Mouse (Mus musculus): ENCODE data around the gene Vac14.
A peak's percentile ranks its signal among the peaks of the same experiment; 100 is the strongest.

Gene Vac14

GRCm38 (mm10) chr8:110618391-110619207 lies at the start of gene Vac14:
TSS of gene Vac14 (plus strand) at chr8:110618585.
- DNase-seq (ENCODE audit: low read depth, low spot score) = peak; percentile 95

GRCm38 (mm10) chr8:110592641-110593040 lies 25.7 kb upstream of the Vac14 start:
- no peak for DNase-seq (ENCODE audit: low read depth, low spot score)

- no peak for DNase-seq (ENCODE audit: low read depth, low spot score)
These were observed 24.2 kb upstream of the Vac14 start for GRCm38 (mm10) chr8:110594164-110594563.

DNA sequence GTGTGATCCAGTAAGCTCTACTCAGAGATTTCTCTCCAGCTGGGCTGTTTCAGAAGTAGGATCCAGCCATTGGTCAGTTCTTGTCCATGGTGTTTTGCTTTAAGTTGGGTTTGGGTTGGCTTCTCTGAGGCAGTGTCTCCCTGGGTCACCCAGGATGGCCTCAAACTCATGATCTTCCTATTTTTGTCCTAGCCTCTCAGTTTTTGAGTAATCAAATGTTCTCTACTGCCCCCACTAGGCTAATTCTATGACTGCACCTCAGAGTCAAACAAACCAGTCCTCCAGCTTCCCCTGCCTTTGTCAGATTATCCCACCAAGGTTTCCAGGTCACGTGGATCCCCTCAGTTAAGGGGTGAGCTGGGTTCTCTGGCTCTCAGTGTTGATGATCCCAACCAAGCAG lies 13.8 kb upstream of the Vac14 start:
- DNase-seq (ENCODE audit: low read depth, low spot score) = peak; percentile 49

- DNase-seq (ENCODE audit: low read depth, low spot score) = no peak
These were observed 12.9 kb upstream of the Vac14 start for GRCm38 (mm10) chr8:110605401-110606015.

DNA sequence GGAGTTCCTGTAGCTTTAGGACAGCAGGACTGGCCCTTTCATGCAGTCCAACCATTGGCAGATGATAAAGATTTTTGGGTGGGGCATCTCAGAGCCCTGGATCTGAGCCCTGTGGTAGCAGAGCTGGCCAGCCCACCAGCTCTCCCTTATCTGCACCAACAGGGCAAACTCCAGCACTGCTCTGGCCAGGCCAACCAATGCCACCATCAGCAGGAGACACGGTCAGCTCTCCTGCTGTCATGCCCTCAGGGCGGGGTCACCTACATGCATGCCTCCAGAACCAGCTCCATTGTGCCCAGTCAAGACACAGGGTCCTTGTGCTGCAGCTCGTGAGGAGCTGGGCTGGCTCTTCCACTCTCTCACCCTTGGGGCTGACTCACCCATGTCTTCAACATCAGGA lies 2.7 kb upstream of the Vac14 start:
- no peak for DNase-seq (ENCODE audit: low read depth, low spot score)

DNA sequence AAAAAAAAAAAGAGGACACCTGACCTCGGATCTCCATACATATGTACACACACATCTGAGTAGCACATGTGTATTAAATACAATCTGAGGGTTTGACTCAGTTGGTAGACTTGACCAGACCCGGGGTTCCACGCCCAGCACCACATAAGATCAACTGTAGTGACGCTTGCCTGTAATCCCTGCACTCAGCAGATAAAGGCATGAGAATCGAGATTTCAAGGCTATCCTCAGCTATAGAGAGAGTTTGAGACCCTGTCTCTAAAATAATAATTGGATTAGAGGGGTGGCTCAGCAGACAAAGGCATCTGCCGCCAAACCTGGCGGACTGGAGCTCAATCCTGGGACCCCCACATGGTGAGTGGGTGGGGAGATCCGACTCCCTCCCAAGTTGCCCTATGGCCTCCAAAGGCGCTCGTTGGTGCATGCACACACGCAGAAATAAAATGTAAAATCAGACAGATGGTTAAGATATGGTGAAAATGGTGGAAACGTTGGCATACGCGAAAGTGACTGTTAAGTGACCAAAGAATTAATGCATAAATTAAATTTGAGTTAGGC lies 505 bp upstream of the Vac14 start:
- peak; percentile 2 for DNase-seq (ENCODE audit: low read depth, low spot score)

DNA sequence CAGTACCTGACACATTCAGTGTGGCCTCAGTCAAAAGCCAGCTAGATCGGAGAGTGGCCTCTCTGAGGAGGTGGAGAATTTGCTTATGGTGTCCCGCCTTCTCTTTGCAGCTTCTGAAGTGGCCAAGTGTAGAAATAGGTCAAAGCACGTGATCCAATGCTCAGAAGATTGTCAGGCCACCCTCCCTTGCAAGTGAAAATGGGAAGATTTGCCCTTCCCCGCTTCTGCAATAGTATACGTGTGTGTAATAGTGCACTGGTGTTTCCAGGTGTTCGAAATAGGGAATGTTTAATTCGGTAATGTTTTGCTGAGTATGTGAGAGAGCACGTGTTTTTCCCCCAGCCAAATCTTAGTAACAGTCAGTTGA lies 806 bp downstream of the Vac14 start:
- DNase-seq (ENCODE audit: low read depth, low spot score) = no peak

DNA sequence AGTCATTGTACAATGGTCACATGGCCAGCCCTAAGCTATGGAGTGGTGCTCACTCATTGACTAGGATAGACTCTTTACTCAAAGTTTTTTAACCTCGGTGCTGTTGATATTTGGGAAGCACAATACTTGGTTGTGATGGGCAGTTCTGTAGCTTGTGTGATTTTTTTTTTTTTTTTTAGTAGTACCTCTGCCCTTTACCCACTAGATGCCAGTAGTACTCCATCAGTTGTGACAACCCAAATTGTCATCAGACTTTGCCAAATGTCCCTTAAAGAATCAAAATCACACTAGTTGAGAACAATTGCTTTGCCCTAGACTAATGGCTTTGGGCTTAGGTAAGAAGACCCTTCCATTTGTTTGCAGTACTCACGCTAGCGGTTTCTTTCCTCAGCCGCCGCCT lies 1.5 kb downstream of the Vac14 start:
- no peak for DNase-seq (ENCODE audit: low read depth, low spot score)

DNA sequence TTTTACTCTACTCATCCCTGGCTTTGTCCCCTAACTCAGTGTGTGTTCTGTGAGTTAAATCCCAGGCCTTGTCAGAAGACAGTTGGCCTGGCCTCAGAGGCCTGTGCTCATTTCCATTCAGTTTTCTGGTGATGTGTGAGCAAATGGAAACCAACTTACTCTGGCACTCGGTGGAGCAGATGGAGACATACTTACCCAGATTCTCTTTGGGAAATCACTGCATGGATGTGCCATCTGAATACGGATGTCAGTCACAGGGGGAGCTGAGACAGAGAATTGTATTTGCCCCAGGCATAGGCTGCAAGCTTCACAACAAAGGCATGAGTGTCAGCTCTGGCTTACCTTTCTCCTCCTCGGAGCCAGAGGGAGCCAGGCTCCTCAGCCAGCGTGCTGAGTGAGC lies 8.0 kb downstream of the Vac14 start:
- no peak for DNase-seq (ENCODE audit: low read depth, low spot score)

- peak; percentile 56 for DNase-seq (ENCODE audit: low read depth, low spot score)
These were observed 11.1 kb downstream of the Vac14 start for GRCm38 (mm10) chr8:110629245-110630063.

DNA sequence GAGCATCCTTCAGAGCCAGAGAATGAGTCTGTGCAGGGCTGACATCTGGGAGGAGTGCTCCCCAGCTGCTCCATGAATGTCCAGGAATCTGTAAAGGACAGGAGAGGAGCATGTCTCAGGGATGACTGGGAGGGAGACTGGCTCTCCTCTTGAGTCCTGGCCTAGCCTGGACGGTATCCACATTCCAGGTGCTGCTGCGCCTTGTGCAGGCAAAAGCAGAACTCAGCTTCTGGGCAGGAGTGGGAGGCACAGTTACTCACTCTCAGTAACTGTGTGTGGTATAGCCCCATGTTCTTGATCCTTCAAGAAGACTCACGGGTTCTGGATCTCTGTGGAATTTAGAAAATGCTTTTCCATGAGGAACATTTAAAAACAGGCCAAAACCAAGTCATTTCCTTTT lies 11.7 kb downstream of the Vac14 start:
- DNase-seq (ENCODE audit: low read depth, low spot score) = no peak

DNA sequence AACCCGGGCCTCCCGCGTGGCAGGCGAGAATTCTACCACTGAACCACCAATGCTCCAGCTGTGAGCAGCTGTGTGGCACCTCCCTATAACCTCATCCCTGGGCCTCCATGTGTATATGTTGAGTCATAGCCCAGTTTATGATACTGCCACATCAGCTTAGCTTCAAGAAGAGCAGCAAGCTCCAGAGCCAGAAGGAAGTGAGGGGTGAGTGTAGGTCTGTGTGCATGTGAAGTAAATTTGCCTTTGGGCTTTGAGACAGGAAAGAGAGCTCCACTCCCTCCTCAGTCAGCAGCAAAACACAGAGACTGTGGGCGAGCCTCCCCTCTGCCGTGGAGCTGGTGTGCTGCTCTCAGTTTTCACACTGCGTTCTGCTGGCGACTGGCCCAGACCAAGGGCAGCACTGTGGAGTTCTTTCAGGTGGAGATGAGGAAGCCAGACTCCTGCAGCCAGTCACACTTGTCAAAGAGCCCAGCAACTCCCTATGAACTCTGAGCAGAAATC lies 12.2 kb downstream of the Vac14 start:
- DNase-seq (ENCODE audit: low read depth, low spot score) = no peak

DNA sequence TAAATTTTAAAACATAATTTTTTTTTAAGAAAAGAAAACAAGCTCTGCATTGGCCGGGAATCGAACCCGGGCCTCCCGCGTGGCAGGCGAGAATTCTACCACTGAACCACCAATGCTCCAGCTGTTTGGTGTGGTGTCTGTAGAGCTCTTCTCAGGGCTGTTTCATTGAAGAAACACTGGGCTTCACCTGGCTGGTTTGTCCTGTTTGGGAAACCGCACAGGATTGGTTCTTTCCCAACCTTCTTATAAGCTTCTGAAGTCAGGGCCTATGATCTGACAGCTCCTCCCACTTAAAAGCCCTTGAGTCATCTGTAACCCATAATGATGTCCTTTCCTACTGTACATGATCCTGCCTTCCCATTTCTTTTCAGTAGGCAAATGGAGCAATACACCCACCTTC lies 12.8 kb downstream of the Vac14 start:
- DNase-seq (ENCODE audit: low read depth, low spot score) = no peak

DNA sequence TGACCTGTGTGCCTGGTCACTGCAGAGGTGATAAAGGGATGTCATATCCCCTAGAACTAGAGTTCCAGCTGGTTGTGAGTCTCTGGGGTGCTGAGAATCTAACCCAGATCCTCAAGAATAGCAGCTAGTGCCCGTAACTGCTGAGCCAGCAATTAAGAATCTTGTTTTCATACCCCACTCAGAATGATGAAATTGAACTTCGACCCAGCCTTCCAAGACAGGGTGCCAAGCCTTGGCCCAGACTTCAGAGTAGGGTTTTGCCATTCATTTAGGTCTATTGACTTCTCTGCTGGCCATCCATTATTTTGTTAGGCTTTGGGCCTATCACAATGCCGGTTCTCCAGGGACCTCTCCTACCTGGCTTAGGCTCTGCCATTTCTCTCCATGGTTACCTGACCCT lies 15.4 kb downstream of the Vac14 start:
- no peak for DNase-seq (ENCODE audit: low read depth, low spot score)

DNA sequence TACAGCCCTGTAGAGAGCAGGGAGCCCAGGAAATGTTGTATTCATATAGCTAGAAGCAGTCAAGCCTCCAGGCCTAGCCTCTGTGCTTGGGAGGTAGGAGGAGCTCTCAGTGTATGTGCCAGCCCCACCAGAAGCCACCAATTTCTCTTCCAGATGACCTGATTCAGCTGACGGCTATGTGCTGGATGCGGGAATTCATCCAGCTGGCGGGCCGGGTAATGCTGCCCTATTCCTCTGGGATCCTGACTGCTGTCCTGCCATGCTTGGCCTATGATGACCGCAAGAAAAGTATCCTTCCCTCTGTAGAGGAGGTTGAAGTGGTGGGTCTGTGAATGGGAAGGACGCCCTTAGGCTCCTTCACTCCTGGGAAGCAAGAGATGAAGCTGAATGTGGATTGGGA lies 17.8 kb downstream of the Vac14 start:
- DNase-seq (ENCODE audit: low read depth, low spot score) = no peak

DNA sequence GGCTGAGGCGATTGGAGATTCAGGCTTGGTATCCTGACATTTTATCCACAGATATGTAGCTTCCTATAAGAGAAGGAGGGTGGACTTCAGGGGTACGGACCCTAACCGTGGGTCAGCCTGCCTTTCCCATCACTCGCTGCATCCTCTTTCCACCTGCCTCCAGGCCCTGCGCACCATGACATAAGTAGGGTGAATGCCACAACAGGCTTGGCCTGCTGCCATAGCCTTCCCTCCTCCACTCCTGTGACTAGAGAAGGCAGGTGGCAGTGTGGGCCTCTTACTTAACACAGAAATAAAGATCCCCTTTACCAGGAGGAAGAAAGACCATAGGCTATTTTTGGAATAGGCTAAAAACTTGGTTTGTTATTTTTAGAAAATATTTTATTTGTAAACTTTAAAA lies 23.9 kb downstream of the Vac14 start:
- DNase-seq (ENCODE audit: low read depth, low spot score) = no peak

- DNase-seq (ENCODE audit: low read depth, low spot score) = no peak
These were observed 24.8 kb downstream of the Vac14 start for GRCm38 (mm10) chr8:110643177-110643576.

- DNase-seq (ENCODE audit: low read depth, low spot score) = no peak
These were observed 26.0 kb downstream of the Vac14 start for GRCm38 (mm10) chr8:110644422-110644821.

DNA sequence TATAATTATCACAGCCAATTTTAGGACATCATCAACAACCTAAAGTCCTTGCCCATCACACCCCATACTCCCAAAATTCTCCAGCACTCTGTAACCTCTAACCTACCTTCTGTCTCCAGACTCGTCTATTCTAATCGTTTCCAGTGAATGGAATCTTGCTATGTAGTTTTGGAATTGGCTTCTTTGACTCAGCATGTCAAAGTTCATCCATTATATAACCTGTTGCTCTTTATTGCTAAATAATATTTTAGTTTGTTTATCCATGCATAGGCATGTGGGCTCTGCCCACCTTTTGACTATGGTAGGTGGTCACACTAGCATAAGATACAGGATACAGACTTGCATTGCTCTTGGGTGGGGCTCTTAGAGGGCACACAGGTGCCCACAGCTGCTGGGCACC lies 26.5 kb downstream of the Vac14 start:
- DNase-seq (ENCODE audit: low read depth, low spot score) = no peak

DNA sequence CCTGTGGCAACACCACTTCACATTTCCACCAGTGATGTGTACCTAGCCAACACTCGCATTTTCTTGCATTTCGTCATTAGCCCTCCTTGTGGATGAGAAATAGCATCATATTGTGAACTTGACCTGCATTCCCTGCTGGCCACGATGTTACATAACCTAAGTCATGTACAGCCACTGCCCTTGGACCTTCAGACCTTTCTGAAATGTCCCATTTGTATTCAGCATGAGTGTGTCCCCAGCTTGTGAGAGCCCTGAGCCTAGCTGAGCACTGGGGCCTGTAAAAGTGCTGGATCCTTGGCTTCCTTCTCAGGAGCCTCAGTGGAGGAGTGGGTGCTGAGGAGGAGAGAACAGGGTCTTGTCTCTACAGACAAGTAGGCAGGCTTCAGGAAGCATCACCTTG lies 27.0 kb downstream of the Vac14 start:
- DNase-seq (ENCODE audit: low read depth, low spot score) = no peak

DNA sequence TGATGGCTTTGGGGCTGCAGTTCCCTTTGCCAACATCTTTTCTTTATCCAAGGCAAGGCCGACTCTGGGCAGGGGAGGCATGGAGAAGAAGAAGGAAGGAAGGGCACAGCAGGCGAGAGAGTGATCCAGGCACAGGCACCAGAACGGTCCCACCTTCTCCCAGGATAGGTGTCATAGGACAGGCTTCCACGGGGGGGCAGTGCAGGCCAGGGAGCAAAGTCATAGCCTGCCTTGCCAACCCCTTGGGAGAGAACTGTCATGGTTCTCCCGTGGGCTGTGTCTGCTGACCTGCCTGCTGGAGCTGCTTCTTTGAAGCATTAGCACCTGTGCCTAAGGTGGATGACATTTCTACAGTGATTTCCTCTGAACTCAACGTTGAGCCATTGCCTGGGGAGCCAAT lies 27.7 kb downstream of the Vac14 start:
- DNase-seq (ENCODE audit: low read depth, low spot score) = peak; percentile 48

Measured in mesoderm, embryonic 11.5 days (tissue).